Mouse (Mus musculus): ENCODE measurements around the gene Thbs3.
A peak's percentile ranks its signal among the peaks of the same experiment; 100 is the strongest.

Gene Thbs3

GRCm38 (mm10) chr3:89227307-89228179 lies 12.6 kb downstream of the Thbs3 start:
- peak; percentile 99 for DNase-seq (ENCODE audit: low spot score)

DNA sequence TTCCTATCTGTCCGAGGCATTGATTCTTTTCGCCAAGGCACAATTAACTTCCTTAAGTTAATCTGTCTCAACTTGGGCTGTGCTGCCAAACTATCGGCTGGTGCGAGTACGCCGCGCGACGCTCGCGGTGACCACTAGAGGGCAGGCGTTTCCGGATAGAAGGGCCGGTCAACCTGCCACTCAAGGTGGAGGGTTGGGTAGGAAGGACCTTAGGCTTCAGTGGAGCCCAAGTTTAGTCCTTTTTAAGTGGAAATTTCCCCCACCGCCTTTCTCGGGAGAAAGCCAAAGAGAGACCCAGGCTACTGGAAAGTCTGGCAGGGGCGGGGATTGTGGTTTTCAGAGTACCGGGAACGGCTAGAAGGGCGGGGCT lies 13.2 kb downstream of the Thbs3 start:
- DNase-seq (ENCODE audit: low spot score) = peak; percentile 93

DNA sequence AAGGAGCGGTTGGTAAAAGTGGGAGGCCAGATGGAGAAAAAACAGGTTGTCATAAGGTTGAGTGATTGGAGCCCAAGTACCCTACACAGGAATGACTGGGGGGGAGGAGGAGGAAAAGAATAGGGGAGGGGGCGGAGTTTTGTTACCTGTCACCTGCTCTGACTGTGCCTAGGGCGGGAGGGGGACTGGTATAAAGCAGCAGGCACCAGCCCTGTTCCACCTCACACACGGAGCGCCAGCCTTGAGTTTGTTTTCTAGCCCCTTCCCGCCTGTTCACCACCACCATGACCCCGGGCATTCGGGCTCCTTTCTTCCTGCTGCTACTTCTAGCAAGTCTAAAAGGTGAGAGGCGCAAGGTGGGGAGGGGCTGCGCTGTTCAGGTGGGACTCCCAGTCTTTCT lies 13.9 kb downstream of the Thbs3 start, which contains the start of gene Muc1:
Muc1 (plus strand) TSS at position 222 of the 400 bp plus-strand sequence.
- DNase-seq (ENCODE audit: low spot score) = no peak

DNA sequence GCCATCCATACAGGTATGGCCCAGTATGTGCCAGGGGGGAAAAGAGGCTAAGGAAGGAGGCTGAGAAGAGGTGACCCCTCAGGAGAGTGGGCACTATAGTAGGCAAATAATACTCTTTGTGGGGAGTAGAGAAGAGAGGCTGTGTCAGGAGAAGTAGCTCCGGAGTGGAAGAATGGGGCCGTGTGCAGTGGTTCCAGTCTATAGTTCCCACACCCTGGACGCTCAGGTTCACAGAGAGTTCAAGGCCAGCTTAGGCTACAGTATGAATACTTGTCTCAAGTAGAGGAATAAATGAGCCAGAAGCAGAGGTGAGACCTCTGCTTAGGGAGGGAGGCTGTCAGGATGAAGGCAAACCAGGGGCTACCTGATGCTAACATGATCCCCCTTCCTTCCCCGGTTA lies 14.3 kb downstream of the Thbs3 start:
- DNase-seq (ENCODE audit: low spot score) = no peak

DNA sequence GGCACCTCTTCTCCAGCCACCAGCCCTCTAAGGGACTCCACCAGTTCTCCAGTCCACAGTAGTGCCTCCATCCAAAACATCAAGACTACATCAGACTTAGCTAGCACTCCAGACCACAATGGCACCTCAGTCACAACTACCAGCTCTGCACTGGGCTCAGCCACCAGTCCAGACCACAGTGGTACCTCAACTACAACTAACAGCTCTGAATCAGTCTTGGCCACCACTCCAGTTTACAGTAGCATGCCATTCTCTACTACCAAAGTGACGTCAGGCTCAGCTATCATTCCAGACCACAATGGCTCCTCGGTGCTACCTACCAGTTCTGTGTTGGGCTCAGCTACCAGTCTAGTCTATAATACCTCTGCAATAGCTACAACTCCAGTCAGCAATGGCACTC lies 15.6 kb downstream of the Thbs3 start:
- no peak for DNase-seq (ENCODE audit: low spot score)

- no peak for DNase-seq (ENCODE audit: low spot score)
Observed at GRCm38 (mm10) chr3:89231345-89231744, 16.4 kb downstream of the Thbs3 start.

DNA sequence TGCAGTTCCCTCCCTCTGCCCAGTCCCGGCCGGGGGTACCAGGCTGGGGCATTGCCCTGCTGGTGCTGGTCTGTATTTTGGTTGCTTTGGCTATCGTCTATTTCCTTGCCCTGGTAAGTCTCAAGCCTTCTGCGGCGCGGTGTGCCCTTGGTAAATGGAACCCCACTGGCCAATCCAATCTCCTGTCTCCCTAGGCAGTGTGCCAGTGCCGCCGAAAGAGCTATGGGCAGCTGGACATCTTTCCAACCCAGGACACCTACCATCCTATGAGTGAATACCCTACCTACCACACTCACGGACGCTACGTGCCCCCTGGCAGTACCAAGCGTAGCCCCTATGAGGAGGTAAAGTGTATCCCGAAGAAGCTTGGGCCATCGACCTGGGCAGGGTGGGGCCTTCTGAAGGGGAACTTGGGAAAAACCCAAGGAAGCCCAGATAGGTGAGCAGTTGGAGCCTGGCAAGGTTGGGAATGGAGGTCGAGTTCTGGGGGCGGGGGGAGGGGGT lies 16.8 kb downstream of the Thbs3 start:
- no peak for DNase-seq (ENCODE audit: low spot score)

DNA sequence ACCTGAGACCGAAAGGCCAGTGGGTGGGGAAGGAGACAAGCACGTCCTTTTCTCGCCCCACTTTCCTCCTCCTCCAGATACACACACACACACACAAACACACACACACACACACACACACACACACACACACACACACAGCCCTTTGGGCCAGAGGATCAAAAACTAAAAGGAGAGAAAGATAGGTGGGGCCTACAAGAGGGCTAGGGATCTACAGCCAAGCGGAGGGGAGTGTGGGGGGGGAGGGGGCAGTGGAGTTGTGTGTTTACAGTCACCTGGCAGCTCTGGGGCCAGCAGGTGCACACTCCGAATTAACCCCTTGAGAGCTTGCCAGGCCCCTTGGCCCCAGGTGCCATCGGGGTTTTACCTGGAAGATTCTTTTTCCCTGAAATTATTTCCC lies 17.6 kb downstream of the Thbs3 start:
- no peak for DNase-seq (ENCODE audit: low spot score)

GRCm38 (mm10) chr3:89233562-89234110 lies 18.7 kb downstream of the Thbs3 start:
- DNase-seq (ENCODE audit: low spot score) = no peak

DNA sequence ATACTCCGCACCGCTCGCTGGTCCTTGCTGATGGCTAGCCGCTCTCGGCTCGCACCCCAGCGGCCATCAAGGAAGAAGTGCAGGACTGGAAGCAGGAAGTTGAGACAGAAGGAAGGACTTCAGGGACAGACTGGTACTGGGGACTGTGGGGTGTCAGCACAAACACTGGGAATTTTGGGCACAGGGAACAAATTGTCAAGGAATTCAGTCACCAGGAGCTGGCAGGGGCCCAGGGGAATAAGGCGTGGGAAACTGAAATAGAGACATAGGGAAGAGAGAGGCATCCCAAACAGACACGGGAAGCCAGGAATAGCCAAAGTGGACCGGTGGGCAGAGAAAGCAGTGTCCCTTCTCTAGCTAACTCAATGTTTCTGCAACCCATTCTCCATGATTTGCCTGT lies 21.5 kb downstream of the Thbs3 start:
- DNase-seq (ENCODE audit: low spot score) = no peak

DNA sequence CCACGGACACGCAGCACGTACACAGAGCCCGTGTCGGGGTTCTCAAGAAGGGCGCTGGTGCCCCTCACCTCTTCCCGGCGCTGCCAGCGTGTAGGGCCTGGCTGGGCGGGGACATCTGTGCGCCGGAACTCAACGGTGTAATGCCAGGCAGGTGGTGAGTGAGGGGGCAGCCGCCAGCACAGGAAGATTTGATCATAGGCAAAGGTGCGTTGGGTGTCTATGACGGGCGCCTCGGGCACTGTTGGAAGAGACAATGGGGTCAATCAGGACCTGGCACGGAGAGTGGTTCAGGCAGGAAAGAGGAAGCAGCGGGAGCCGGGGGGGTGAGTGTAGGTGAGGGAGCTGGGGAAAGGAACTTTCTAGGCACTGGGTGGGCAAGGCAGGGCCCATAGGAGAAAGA lies 22.7 kb downstream of the Thbs3 start:
- no peak for DNase-seq (ENCODE audit: low spot score)

DNA sequence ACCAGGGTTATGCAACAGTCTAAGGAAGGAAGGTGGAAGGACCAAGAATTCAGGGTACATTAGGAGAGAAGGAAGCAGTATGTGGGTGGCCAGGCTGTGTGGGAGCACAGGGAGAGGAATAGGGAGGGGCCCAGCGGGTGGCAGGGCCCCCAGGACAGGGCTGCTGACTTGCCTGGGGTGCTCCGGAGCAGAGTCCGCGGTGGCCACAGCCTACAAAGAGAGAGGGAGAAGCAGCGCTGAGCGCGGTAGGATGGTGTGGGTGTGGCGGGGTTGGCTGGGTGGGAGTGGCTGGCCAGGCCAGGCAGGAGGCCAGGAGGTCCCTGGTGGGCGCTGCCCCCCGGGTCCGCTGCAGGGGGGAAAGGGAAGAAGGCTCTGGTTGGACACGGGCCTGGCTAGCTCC lies 23.5 kb downstream of the Thbs3 start:
- no peak for DNase-seq (ENCODE audit: low spot score)

GRCm38 (mm10) chr3:89242331-89242895 lies 27.4 kb downstream of the Thbs3 start:
- peak; percentile 70 for DNase-seq (ENCODE audit: low spot score)

DNA sequence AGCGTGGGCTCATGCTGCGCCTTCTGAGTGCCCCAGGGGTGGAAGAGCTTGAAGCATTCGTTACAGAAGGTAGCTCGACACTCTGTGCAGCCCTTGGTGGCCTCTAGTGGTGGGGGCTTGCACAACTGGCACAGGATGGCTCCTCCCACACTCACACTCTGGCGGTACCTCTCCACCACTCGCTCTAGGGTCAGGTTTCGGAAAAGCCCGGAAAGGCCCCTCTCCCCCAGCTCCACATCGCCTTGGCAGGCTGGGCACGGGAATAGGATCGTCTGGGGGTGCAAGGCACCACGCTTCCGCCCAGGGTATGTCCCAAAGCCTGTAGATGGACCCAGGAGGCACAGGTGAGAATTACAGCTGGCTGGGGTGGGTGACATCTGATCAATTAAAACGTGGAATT lies 28.6 kb downstream of the Thbs3 start:
- peak; percentile 81 for DNase-seq (ENCODE audit: low spot score)

DNA sequence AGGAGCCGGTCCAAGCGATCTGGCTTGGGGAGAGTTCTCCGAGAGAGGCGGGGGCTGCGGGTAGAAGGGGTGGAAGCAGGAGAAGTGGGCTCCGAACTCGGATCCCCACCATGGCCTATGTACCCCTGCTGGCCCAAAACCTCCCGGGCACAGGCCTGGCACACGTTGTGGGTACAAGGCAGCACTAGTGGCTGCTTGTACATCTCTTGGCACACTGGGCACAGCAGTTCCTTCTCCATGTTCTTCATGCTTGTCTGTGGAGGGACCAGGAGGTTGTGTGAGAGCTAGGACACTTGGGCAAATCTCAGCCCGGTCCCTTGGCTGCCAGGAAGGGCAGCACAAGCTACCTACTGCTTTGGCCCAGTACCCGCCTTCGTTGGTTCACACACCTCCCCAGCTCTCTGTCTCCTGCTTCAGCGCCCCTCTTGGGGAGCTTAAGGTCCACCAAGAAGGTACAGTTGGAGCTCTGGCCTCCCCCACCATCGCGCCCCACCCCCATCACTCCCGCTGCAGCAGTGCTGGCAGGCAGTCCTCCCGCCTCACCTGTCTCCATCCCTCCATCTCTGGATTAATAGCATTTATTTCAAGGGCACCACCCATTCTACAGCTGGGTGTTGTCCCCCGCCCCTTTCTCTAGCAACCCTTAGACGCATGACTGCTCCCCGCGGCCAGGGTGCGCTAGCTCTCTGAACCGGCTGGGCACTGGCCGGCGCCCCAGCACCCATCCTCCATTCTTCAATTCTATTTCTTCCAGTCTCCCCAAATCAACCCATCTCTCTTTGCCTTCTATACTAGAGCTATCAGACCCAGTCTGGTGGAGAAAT lies 29.4 kb downstream of the Thbs3 start:
- DNase-seq (ENCODE audit: low spot score) = peak; percentile 54

- peak; percentile 64 for DNase-seq (ENCODE audit: low spot score)
Observed at GRCm38 (mm10) chr3:89244982-89245687, 30.2 kb downstream of the Thbs3 start.

GRCm38 (mm10) chr3:89245688-89246171 lies 30.8 kb downstream of the Thbs3 start, which contains the start of gene Krtcap2:
Krtcap2 (plus strand) TSS chr3:89245966.
- peak; percentile 52 for DNase-seq (ENCODE audit: low spot score)

- DNase-seq (ENCODE audit: low spot score) = peak; percentile 95
Observed at GRCm38 (mm10) chr3:89246261-89247100, 31.5 kb downstream of the Thbs3 start, which contains the start of gene Trim46. Trim46 (minus strand) TSS chr3:89246309.

DNA sequence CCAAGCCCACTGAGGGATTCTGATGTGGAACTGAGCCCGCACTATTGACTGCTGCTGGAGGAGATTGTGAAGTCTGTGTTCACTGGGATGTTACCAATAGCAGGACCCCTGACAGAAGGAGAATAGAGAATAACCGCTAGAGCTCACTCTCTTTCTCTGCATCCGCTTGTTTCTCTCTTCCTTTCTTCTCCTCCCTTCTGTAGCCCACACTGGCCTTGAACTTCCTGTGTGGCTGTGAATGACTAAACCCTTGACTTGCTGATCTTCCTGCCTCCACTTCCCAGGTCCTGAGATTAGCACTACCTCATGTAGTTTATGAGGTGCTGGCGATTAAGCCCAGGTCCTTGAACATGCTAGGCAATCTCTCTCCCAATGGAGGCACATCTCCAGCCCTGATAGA lies 32.5 kb downstream of the Thbs3 start:
- DNase-seq (ENCODE audit: low spot score) = no peak

DNA sequence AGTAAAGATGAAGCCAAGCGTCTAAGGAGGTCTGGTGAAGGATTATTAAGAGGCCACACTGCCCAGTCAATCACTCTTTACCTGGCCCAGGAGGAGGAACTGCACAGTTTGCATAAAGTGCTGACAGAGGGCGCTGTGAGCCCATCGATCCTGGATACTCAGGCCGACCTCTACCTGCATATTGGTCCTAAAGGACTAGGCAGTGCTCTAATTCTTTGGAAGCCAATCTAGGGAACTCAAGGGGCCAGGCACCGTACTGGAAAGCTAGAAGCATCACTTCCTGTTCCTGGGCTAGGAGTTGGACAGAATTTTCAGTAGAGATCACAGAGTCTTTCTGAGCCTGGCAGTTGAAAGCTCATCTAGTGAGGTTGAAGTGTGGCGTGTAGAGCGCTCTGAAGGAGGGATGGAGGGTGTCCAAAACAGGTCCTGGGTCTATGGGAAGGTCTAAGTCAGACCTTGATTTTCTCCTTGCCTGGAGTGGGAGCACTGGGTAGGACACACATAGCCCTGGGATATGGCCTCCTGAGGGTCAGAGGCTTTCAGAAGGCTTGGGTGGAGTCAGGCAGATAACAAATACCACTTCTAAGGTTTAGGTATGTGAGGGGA lies 35.6 kb downstream of the Thbs3 start:
- DNase-seq (ENCODE audit: low spot score) = peak; percentile 74
